Mouse (Mus musculus) embryonic facial prominence, embryonic 11.5 days (tissue): ENCODE measurements around the gene Tmtc4. TPM values are rescaled to one million over a fixed set of nuclear protein-coding genes. Genes with fewer than 3 reads are reported as not detected.

ENCODE experiments used
- ATAC-seq: fragments of 200-750 bp; cut with Nextera tagmentation; replicated peaks from 2 replicates; pipeline ENCODE4 v1.8.0; 2017; ENCODE audit warnings: low read depth; ENCODE audit not compliant: insufficient number of reproducible peaks, low FRiP score, low TSS enrichment
- DNase-seq: peaks from one replicate; pipeline ENCODE4 v3.0.0-alpha.2; 2015; ENCODE audit warnings: low spot score
- H3K27ac ChIP-seq: fragments of 300-500 bp; sonication (generic); replicated peaks from 2 replicates; pipeline ENCODE4 v1.5.1; 2014; ENCODE audit warnings: mild to moderate bottlenecking, low read depth, low read length, control low read depth
- H3K27me3 ChIP-seq: fragments of 300-500 bp; sonication (generic); 2 replicates; pipeline ENCODE4 v1.6.1; 2014; ENCODE audit warnings: mild to moderate bottlenecking, low read length, moderate library complexity, mixed read lengths; ENCODE audit not compliant: control insufficient read depth, insufficient read depth
- H3K36me3 ChIP-seq: fragments of 300-500 bp; sonication (generic); replicated peaks from 2 replicates; pipeline ENCODE4 v1.6.1; 2014; ENCODE audit warnings: low read depth, mild to moderate bottlenecking, low read length, moderate library complexity, mixed read lengths; ENCODE audit not compliant: control insufficient read depth, insufficient read depth
- H3K4me1 ChIP-seq: fragments of 300-500 bp; sonication (generic); 2 replicates; pipeline ENCODE4 v1.6.1; 2014; ENCODE audit warnings: low read length, mixed read lengths; ENCODE audit not compliant: control insufficient read depth, insufficient read depth
- H3K4me2 ChIP-seq: fragments of 300-500 bp; sonication (generic); 2 replicates; pipeline ENCODE4 v1.6.1; 2014; ENCODE audit warnings: low read depth, mild to moderate bottlenecking, control low read depth, low read length, moderate library complexity
- H3K4me3 ChIP-seq: fragments of 300-500 bp; sonication (generic); 2 replicates; pipeline ENCODE4 v1.5.1; 2014; ENCODE audit warnings: low read depth, low read length, control low read depth
- H3K9ac ChIP-seq: fragments of 300-500 bp; sonication (generic); replicated peaks from 2 replicates; pipeline ENCODE4 v1.6.1; 2014; ENCODE audit warnings: mild to moderate bottlenecking, control low read depth, low read length
- H3K9me3 ChIP-seq: fragments of 300-500 bp; sonication (generic); replicated peaks from 2 replicates; pipeline ENCODE4 v1.6.1; 2016; ENCODE audit warnings: mild to moderate bottlenecking, low read length, inconsistent platforms, mixed read lengths; ENCODE audit not compliant: control insufficient read depth
- WGBS: fragments of 180-500 bp; shearing (Covaris S2); extraction: QIAGEN DNeasy Blood & Tissue Kit; methylation state at CpG from one replicate; pipeline ENCODE4 v1.1.7; 2014; 5-methylcytosine and 5-hydroxymethylcytosine counted together
- polyA plus RNA-seq: library from polyadenylated mRNA; unstranded; fragments of >200 nt; fragmentation: Nextera tagmentation; extraction: Ambion mirVana; gene quantifications from 2 replicates; pipeline ENCODE4 v1.2.1, GENCODE M21; 2014

Gene Tmtc4
- polyA plus RNA-seq, 1 experiment from 2014 or later: 40.3 TPM

DNA sequence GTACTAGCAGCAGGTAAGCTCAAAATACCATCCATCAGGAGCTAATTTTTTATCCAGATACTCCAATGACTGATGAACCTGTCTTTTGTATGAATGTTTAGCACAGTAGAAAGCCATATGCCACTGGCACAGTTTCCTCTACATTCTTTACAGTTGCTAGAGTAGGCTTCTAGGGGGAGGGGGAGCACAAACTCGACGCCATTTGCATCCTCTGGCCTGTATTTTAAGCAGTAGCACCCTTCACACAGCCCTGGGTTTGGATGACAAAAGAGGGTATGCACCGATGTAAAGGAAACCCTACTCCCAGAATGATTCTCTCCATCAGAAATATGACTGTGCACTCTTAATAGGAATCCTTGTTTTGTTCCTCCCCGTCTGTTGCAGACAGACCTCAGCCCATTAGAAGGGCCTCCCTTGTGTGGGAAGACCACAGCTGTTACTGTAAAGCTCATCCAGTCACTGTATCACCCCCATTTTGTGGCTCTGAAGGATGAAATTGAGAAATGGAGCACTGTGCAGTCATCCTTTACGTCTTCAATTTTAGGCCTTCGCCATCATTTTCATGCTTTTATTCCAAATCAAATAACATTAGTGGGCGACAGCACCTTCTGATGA, 100.9 kb downstream of the Tmtc4 start:
- WGBS: 77% methylated on average over 7 of the region's 7 CpGs
- Histone ChIP-seq H3K4me1 (no peaks in the 10 kb centered on the region; the same call in 1 of the 2 replicates), H3K4me2 (no peak overlapping the region), H3K27ac (peak overlapping the region; percentile 14; the same call in 1 of the 2 replicates), H3K4me3 (no peak overlapping the region), H3K9me3 (no peaks in the 10 kb centered on the region), H3K9ac (no peak overlapping the region), H3K27me3 (no peaks in the 10 kb centered on the region; the same call in 1 of the 2 replicates), H3K36me3 (no peaks in the 10 kb centered on the region)
- ATAC-seq (0 out of 2 replicates have a peak, but pooled peaks have one; percentile 35), DNase-seq (no peak)

DNA sequence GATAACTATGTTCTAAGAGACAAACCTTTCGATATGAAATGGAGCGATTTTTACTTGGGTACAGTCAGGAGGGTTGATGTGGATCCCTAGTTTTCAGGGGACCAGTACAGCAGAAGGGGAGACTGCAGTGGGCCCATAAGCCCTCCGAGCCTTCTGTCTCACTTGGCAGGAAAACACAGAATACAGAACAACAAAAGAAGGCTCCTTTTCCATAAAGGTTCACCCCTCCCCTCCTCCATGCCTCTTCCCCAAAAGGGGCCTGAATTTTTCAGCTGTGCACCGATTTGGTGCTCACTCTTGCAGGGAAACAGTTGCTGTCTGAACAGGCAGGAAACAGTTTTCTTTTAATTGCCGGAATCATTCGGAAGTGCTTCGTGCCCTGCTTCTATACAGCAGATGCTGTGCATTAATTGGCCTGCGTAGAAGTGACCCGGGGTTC, 101.6 kb downstream of the Tmtc4 start:
- DNase-seq (peak; percentile 43), ATAC-seq (peak; percentile 39; the same call in 1 of the 2 replicates)
- H3K27ac ChIP-seq: peak overlapping the region; percentile 14; the same call in 1 of the 2 replicates
- H3K36me3 ChIP-seq: no peaks in the 10 kb centered on the region
- no peak overlapping the region for H3K4me3 ChIP-seq
- H3K9me3 ChIP-seq: no peaks in the 10 kb centered on the region
- H3K9ac ChIP-seq: no peak overlapping the region
- H3K4me1 ChIP-seq: no peaks in the 10 kb centered on the region; the same call in 1 of the 2 replicates
- WGBS: 42% methylated on average over 9 of the region's 9 CpGs
- no peaks in the 10 kb centered on the region; the same call in 1 of the 2 replicates for H3K27me3 ChIP-seq
- no peak overlapping the region for H3K4me2 ChIP-seq

DNA sequence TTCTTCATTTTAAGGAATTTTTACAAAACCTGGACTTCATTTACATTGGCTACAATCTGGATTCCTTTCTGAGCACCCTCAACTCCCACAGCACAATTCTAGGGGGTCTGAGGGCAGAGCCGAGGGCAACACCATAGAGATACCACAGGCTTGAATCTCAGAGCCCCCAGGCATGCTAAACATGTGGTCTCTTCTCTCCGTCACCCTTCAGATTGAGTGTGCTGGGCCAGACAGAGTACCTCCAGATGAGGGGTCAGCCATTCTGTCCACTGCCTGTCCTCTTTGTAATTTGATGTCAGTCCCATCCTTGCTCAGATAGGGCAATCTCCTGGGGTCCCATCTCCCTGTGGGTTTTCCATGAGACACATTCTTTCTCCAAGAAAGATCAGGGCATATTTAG, 102.1 kb downstream of the Tmtc4 start:
- Histone ChIP-seq H3K9ac (no peak overlapping the region), H3K9me3 (no peaks in the 10 kb centered on the region), H3K27ac (no peak overlapping the region), H3K4me2 (no peak overlapping the region), H3K4me1 (no peaks in the 10 kb centered on the region; the same call in 1 of the 2 replicates), H3K4me3 (no peak overlapping the region), H3K27me3 (no peaks in the 10 kb centered on the region; the same call in 1 of the 2 replicates), H3K36me3 (no peaks in the 10 kb centered on the region)
- 32% methylated on average over 2 of the region's 2 CpGs for WGBS
- no peak for ATAC-seq
- DNase-seq: no peak

DNA sequence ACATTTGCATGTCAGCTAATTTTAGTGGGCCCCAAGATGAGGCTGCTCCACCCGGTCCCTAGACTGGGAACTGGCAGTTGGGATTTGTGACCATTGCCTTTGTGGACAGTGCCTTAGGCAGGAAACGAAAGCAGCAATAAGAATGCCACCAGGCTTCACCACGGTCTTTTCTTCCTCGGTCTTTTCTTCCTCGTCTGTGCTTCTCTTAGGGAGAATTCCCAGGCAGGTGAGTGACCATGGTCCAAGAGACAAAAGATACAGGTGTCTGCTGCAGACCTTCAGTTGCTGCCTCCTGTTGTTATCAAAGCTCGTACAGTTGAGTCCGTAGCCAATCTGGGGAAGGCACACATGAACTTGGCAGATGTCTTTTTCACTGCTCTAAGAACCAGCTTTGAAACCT, 103.5 kb downstream of the Tmtc4 start:
- no peak for ATAC-seq

DNA sequence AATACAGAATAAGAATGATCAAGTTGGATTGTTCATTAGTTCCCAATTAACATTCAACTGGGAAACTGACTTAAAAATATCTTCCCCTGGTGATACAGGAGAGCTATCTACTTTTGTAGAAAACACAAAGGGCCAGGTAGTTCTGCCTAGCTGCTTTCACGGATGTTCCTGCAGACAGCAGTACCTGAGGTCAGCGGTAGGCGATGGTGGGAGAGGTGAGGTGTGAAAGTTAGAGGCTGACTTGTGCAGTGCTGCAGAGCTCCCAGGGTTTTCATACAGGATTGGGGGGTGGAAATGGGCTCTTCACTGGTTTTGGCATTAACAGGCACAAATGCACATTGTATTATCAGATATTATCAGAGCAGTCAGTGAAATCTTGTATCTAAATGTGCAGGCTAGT, 106.0 kb downstream of the Tmtc4 start:
- Histone ChIP-seq H3K9ac (no peak overlapping the region), H3K36me3 (no peaks in the 10 kb centered on the region), H3K4me3 (no peak overlapping the region), H3K4me2 (no peak overlapping the region), H3K27ac (no peak overlapping the region), H3K27me3 (no peaks in the 10 kb centered on the region), H3K4me1 (no peaks in the 10 kb centered on the region; the same call in 1 of the 2 replicates), H3K9me3 (no peaks in the 10 kb centered on the region)
- 85% methylated on average over 3 of the region's 3 CpGs for WGBS
- ATAC-seq (no peak), DNase-seq (no peak)

More for the DNA sequence above, 103.5 kb downstream of the Tmtc4 start:
- WGBS: 75% methylated on average over 7 of the region's 7 CpGs
- no peaks in the 10 kb centered on the region; the same call in 1 of the 2 replicates for H3K4me1 ChIP-seq
- H3K27ac ChIP-seq: no peak overlapping the region
- no peaks in the 10 kb centered on the region for H3K9me3 ChIP-seq
- H3K9ac ChIP-seq: no peak overlapping the region
- H3K4me3 ChIP-seq: no peak overlapping the region
- H3K4me2 ChIP-seq: no peak overlapping the region
- no peak for DNase-seq
- no peaks in the 10 kb centered on the region for H3K36me3 ChIP-seq
- H3K27me3 ChIP-seq: no peaks in the 10 kb centered on the region; the same call in 1 of the 2 replicates

DNA sequence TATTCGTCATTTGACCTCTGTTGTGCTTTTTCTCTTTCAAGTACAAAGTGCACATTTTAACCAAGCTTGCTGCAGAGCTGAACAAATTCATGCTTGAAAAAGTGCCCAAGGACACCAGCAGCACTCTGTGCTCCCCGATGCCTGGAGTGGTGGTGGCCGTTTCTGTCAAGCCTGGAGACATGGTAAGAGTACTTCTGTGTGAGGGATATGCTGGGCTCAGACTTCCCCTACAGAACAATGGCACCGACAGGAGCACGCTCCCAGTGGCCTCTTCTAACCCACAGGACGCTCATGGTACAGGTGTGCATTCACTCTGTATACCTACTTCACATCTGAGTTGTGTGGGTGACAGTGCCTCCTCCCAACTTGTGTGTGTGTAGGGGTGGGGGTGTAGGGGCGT, 107.1 kb downstream of the Tmtc4 start:
- Histone ChIP-seq H3K9me3 (no peaks in the 10 kb centered on the region), H3K4me3 (no peak overlapping the region), H3K36me3 (no peaks in the 10 kb centered on the region), H3K4me2 (no peak overlapping the region), H3K27me3 (no peaks in the 10 kb centered on the region), H3K27ac (no peak overlapping the region), H3K9ac (no peak overlapping the region), H3K4me1 (no peaks in the 10 kb centered on the region)
- DNase-seq (no peak), ATAC-seq (no peak)
- WGBS: 70% methylated on average over 7 of the region's 7 CpGs

DNA sequence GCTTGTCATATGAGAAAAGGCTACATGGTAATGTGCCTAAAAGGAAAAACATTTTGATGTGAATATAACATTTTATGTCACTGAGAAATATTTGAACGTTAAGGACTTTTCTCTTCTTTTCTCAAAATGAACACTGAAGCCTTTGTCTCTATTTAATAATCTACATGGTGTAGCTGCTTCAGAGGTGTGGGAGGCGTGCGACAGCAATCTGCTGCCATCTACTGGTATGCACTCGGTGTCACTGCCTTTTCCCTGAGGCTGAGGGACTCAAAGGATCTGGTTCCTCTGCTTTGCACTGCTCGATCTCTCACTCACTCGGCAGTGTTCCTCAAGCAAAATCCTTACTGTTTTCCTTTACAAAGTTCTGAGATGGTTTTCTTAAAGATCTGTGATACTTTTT, 107.7 kb downstream of the Tmtc4 start:
- H3K4me3 ChIP-seq: no peak overlapping the region
- no peak overlapping the region for H3K9ac ChIP-seq
- H3K27ac ChIP-seq: no peak overlapping the region
- no peaks in the 10 kb centered on the region for H3K9me3 ChIP-seq
- no peaks in the 10 kb centered on the region for H3K4me1 ChIP-seq
- peak; percentile 87 for DNase-seq
- H3K4me2 ChIP-seq: no peak overlapping the region
- 5% methylated on average over 6 of the region's 6 CpGs for WGBS
- H3K36me3 ChIP-seq: no peaks in the 10 kb centered on the region
- no peaks in the 10 kb centered on the region for H3K27me3 ChIP-seq
- ATAC-seq: peak; percentile 86; the same call in 1 of the 2 replicates

DNA sequence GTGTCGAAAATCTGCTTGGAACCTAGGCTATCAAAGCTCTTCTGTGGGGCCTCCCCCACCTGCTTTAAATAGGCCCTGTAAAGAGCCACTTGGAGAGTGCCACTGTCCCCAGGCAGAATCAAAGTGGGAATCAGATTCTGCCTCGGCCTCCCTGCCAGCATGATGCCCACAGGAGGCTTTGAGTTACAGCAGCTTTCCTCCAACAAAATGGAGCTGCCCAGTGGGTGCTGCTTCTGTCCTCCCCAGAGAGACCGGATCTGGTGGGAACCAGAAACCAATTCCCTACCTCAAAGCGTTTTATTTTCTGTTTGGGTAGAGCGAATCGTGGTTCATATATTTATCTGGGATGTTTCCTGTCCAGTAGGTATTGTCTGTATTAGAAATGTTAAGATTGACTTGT, 108.2 kb downstream of the Tmtc4 start:
- Histone ChIP-seq H3K36me3 (no peaks in the 10 kb centered on the region), H3K9ac (no peak overlapping the region), H3K27me3 (no peaks in the 10 kb centered on the region), H3K4me1 (no peaks in the 10 kb centered on the region), H3K27ac (no peak overlapping the region), H3K9me3 (no peaks in the 10 kb centered on the region), H3K4me3 (no peak overlapping the region), H3K4me2 (no peak overlapping the region)
- no peak for ATAC-seq
- no peak for DNase-seq
- WGBS: 49% methylated on average over 6 of the region's 6 CpGs
